Mouse (Mus musculus) myocyte (in vitro differentiated cells): ENCODE measurements at regions not wholly inside any gene's neighbourhood (a gene's known extent, or its start where the extent isn't known, plus 50 kb on each side); places are given as distances from the start of the nearest gene placed in this dataset.

ENCODE experiments used
- CEBPB ChIP-seq: IDR thresholded peaks from 2 replicates; pipeline ENCODE4 v1.6.1; 2011; ENCODE audit warnings: mild to moderate bottlenecking, moderate library complexity; ENCODE audit not compliant: poor library complexity, insufficient read depth, severe bottlenecking
- E2F4 ChIP-seq: IDR thresholded peaks from one replicate; pipeline ENCODE4 v1.6.1; 2011; ENCODE audit warnings: mild to moderate bottlenecking, control low read depth, moderate library complexity; ENCODE audit not compliant: insufficient read depth
- MAX ChIP-seq: IDR thresholded peaks from one replicate; pipeline ENCODE4 v1.6.1; 2011; ENCODE audit warnings: low read depth, mild to moderate bottlenecking, control low read depth
- MYOD1 ChIP-seq, 3 experiments: IDR thresholded peaks; one replicate each; pipeline ENCODE4 v1.6.1; 2011; ENCODE audit warnings: control low read depth in 2 of 3, low read depth in 2 of 3, mild to moderate bottlenecking in 2 of 3, moderate library complexity in 1 of 3; ENCODE audit not compliant: insufficient read length in 2 of 3, control insufficient read depth in 1 of 3
- MYOG ChIP-seq, 3 experiments: IDR thresholded peaks; one replicate each; pipeline ENCODE4 v1.6.1; 2011; ENCODE audit warnings: control low read depth in 2 of 3, low read depth in 2 of 3, mild to moderate bottlenecking in 2 of 3; ENCODE audit not compliant: insufficient read length in 2 of 3, control insufficient read depth in 1 of 3, insufficient read depth in 1 of 3
- POLR2A ChIP-seq: IDR thresholded peaks from one replicate; pipeline ENCODE4 v1.6.1; 2011; ENCODE audit warnings: low read depth, mild to moderate bottlenecking, control low read depth, moderate library complexity; ENCODE audit not compliant: insufficient read length
- POLR2AphosphoS2 ChIP-seq: IDR thresholded peaks from one replicate; pipeline ENCODE4 v1.6.1; 2011; ENCODE audit warnings: low read depth, control low read depth; ENCODE audit not compliant: insufficient read length
- REST ChIP-seq: IDR thresholded peaks from one replicate; pipeline ENCODE4 v1.6.1; 2011; ENCODE audit warnings: mild to moderate bottlenecking, control low read depth, moderate library complexity; ENCODE audit not compliant: insufficient read depth, insufficient read length
- TCF12 ChIP-seq: IDR thresholded peaks from one replicate; pipeline ENCODE4 v1.6.1; 2011; ENCODE audit warnings: mild to moderate bottlenecking, control low read depth; ENCODE audit not compliant: poor library complexity, insufficient read depth, severe bottlenecking
- USF1 ChIP-seq: IDR thresholded peaks from one replicate; pipeline ENCODE4 v1.6.1; 2011; ENCODE audit warnings: low read depth, mild to moderate bottlenecking, control low read depth, moderate library complexity

DNA sequence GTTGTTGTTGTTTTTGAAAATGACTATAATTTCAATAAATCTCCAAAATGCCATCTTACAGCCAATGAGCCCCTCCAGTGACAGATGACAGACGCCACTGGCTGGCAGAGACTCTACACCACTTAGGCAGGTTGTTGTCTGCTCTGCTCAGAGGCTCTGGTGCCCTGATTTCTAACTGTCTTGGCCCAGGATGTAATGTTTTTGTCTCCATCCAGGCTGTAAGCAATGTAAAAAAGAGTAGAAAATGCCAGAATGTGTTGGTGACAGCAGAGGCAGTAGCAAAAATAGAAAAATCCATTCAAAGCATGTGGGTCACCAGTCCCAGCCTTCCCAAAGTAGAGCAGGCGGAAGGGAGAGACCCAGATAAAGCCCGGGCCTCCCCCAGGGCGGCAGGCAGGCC is 285.5 kb downstream of the Irs2 start:
- TF ChIP-seq USF1: no peak
- TF ChIP-seq MYOD1 (IDR thresholded peaks at IDR 0.05; ENCODE audit: control insufficient read depth in 1 of 3, insufficient read length in 2 of 3, low read depth in 2 of 3): no peak
- TF ChIP-seq TCF12: no peak
- TF ChIP-seq POLR2A: no peak
- TF ChIP-seq MAX: no peak
- no peak for TF ChIP-seq POLR2AphosphoS2
- no peak for TF ChIP-seq E2F4
- TF ChIP-seq REST: no peak
- no peak for TF ChIP-seq CEBPB
- no peak for TF ChIP-seq MYOG (IDR thresholded peaks at IDR 0.05; ENCODE audit: control insufficient read depth in 1 of 3, insufficient read depth in 1 of 3, insufficient read length in 2 of 3, low read depth in 2 of 3)
